Mouse (Mus musculus) brain, embryonic 14.5 days (tissue): Measurements from ENCODE around the gene Trim7.

Experiments
- CTCF ChIP-seq: fragments of 200-500 bp; IDR thresholded peaks from 2 replicates; pipeline ENCODE4 v1.5.1; 2012; ENCODE audit warnings: inconsistent platforms, mild to moderate bottlenecking, moderate library complexity, borderline replicate concordance; ENCODE audit not compliant: insufficient read depth, insufficient read length; ENCODE audit errors: extremely low read depth
- POLR2A ChIP-seq: fragments of 200-500 bp; IDR thresholded peaks from 2 replicates; pipeline ENCODE4 v1.6.1; 2012; ENCODE audit warnings: mild to moderate bottlenecking, inconsistent platforms, borderline replicate concordance; ENCODE audit not compliant: poor library complexity, insufficient read depth, insufficient read length, severe bottlenecking; ENCODE audit errors: extremely low read depth

DNA sequence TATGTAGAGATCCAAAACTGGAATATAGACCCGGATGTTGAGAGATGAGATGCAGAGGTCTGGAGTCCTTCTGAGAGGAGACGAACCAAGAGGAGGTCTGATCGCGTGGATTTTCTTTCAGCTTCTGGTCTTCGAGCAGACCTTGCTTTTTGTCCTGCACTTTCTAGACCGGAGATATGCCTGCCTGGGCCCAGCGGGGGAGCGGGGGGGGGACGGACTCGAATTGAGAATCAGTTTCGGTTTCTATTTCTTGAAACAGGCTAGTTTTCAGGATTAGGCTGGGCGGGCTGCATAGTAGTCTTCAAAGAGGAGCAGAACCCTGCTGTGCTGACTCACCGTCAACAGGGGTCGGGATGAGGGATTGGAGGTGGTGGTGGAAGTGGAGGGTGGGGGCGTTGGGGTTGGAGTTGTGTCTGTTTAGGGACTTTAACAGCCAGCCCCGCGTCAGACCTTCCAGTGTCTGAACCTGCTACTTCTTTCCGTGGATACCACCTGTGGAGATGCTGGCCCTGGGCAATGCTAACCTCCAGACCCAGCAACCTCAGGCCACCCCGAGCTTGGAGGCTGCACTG is 45.3 kb downstream of the Trim7 start, which contains the start of gene Irgm1:
- no peak for TF ChIP-seq POLR2A
- TF ChIP-seq CTCF, result peak; percentile 15; the same call in 1 of the 2 replicates
